Mouse (Mus musculus): Measurements from ENCODE around the gene Ciao2a. TPM values are rescaled to one million over a fixed set of nuclear protein-coding genes. Genes with fewer than 3 reads are reported as not detected.

The Ciao2a gene
- polyA plus RNA-seq, 1 experiment, result 29.0 TPM

DNA sequence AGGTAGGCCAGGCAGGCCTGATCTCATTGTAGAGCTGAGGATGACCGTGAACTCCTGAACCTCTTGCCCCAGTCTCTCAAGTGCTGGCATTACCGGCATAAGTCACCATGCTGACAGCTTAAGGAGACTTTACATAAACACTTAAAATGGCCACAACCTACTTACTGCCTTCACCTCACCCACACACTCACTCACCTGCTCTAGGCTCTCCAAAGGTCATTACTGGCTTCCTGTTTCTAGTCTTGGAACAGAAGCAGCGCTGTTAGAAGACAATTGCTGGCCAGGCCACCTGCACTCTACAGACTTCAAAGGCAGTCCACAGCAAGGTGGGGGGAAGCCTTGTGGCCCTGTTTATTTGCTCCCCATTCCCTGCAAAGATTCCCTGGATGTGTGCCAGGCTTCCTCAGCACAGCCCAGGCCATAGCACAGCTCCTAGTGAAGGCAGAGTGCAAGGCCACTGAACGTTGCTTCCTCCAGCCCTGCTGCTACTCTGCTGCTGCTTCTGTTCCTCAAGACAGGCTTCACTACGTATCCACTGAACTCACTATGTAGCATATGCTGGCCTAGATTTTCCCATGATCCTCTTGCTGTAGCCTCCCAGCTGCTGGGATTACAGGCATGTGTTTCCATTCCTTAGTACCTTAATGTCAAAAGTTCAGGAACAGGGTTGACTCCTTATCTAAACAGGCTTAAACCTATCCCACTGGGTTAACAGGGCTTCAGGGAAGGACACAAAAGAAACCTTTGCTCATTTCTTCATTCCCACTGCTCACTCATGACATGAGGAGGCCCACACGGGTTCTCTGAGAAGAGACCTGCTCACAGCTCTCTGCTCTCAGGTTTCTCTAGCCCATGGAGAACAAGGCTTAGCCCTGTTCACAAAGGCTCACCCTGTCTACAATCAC is 34.8 kb upstream of the Ciao2a start:
- H3K4me3 ChIP-seq (ENCODE audit: insufficient read depth, low read length), result no peak overlapping the region
- TF ChIP-seq POLR2A (IDR thresholded peaks at IDR 0.05; ENCODE audit: extremely low read depth, insufficient read depth, low read length) (no peak), CTCF (IDR thresholded peaks at IDR 0.05; ENCODE audit: extremely low read depth, insufficient read depth, low read length) (no peak)
- H3K4me1 ChIP-seq (ENCODE audit: control insufficient read depth, insufficient read depth, low read length), result peaks cover 2% of the 10 kb centered on the region; the same call in 1 of the 2 replicates
- H3K27ac ChIP-seq (ENCODE audit: insufficient read depth, low read length), result no peak overlapping the region

DNA sequence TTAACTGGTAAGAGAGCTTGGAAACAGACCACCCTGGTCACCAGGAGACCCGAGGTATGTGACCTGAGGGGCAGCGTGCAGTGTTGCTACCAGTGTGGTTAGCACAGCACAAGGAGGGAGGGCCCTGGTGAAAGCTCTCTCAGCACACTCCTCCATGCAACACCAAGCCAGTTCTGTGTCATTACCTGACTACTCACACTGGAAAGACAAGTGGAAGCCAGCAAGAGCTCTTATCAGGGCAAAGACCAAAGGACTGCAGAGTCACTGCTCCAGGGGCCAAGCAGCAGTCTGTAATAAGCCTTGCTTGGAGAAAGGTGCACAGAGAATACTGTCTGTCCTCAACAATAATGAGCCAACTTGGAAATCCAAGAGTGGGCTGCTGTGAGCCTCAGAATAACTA is 33.7 kb upstream of the Ciao2a start:
- Histone ChIP-seq H3K27ac (ENCODE audit: insufficient read depth, low read length) (no peak overlapping the region), H3K4me3 (ENCODE audit: insufficient read depth, low read length) (no peak overlapping the region), H3K4me1 (ENCODE audit: control insufficient read depth, insufficient read depth, low read length) (peaks cover 2% of the 10 kb centered on the region; the same call in 1 of the 2 replicates)
- TF ChIP-seq POLR2A (IDR thresholded peaks at IDR 0.05; ENCODE audit: extremely low read depth, insufficient read depth, low read length), result no peak
- no peak for TF ChIP-seq CTCF (IDR thresholded peaks at IDR 0.05; ENCODE audit: extremely low read depth, insufficient read depth, low read length)

DNA sequence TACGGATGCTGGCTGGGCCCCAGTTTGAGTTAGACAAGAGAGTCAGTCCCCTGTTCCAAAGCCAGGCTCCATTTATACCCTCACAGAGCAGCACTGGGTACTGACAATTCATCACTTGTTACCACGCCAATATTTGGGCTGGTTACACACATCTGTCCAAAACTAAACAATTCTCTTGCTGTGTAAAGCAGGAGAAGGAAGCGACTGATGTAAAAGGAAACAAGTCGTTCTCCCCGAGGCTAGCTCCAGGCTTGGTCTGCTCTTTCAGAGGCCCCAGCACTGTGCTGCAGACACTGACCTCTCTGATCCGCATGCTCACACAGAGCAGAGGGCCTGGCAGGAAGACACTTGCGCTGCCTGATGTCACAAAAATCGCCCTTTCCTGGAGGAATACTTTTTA is 24.8 kb upstream of the Ciao2a start:
- Histone ChIP-seq H3K4me1 (ENCODE audit: control insufficient read depth, insufficient read depth, low read length) (peaks cover 3% of the 10 kb centered on the region; the same call in 1 of the 2 replicates), H3K27ac (ENCODE audit: insufficient read depth, low read length) (peak overlapping the region; percentile 64; the same call in 1 of the 2 replicates), H3K4me3 (ENCODE audit: insufficient read depth, low read length) (no peak overlapping the region)
- TF ChIP-seq POLR2A (IDR thresholded peaks at IDR 0.05; ENCODE audit: extremely low read depth, insufficient read depth, low read length) (no peak), CTCF (IDR thresholded peaks at IDR 0.05; ENCODE audit: extremely low read depth, insufficient read depth, low read length) (no peak)

DNA sequence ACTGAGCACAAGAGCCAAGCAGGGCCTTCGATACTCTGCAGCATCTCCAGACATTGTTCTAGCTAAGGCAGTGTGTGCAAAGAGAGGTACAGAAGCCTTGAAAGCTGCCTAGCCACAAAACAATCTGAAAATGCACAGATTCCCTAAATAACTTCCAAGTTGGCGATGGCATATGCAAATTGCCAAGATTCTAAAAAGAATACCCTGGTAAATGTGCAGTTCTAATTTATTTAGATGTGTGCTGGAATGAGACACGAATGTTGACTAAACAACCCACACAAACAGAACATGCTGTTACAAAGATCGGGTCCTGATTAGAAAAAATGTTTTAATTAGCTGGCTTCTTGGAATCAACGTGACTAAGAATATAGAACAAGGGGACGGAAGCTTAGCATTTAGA is 23.7 kb upstream of the Ciao2a start:
- H3K27ac ChIP-seq (ENCODE audit: insufficient read depth, low read length), result no peak overlapping the region
- no peak overlapping the region for H3K4me3 ChIP-seq (ENCODE audit: insufficient read depth, low read length)
- peaks cover 3% of the 10 kb centered on the region; the same call in 1 of the 2 replicates for H3K4me1 ChIP-seq (ENCODE audit: control insufficient read depth, insufficient read depth, low read length)
- TF ChIP-seq CTCF (IDR thresholded peaks at IDR 0.05; ENCODE audit: extremely low read depth, insufficient read depth, low read length) (no peak), POLR2A (IDR thresholded peaks at IDR 0.05; ENCODE audit: extremely low read depth, insufficient read depth, low read length) (no peak)

DNA sequence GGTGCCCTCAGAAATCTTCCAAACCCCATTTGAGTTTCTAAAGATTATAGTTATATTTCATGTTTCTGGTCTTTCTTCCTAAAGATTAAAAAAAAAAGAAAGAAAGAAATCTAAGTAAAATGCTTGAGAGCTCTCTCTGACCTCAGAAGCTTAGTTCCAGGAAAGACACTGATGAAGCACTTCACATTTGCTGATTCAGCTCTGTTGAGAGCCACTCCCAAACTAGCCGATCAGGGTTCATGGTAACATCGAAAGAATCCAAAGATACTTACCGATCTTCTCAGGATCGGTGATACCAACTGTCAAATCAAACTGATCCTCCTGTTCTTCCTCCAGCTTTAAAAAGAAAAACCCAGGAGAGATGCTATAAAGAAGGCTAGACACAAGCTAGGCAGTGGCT is 21.8 kb upstream of the Ciao2a start:
- no peak overlapping the region for H3K4me3 ChIP-seq (ENCODE audit: insufficient read depth, low read length)
- H3K4me1 ChIP-seq (ENCODE audit: control insufficient read depth, insufficient read depth, low read length), result peaks cover 1% of the 10 kb centered on the region; the same call in 1 of the 2 replicates
- TF ChIP-seq POLR2A (IDR thresholded peaks at IDR 0.05; ENCODE audit: extremely low read depth, insufficient read depth, low read length) (no peak), CTCF (IDR thresholded peaks at IDR 0.05; ENCODE audit: extremely low read depth, insufficient read depth, low read length) (no peak)
- no peak overlapping the region for H3K27ac ChIP-seq (ENCODE audit: insufficient read depth, low read length)

DNA sequence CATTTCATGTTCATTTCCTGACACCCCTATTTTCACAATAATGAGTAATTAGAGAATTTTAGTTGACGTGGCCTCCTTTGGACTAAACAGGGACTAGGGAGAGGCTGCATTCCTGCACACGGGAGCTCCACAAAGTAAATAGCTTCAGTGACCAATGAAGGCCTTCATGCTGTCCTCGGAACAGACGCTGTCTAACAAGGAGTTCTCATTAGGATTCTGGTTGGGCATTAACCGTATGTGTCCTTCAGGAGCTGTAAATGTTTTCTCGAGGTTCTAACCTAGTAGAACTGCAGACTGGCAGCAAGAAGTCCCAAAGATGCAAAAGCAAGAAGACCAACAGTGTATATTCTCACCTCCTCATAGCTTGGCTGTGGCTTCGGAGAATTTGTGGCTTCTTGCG is 21.2 kb upstream of the Ciao2a start:
- TF ChIP-seq CTCF (IDR thresholded peaks at IDR 0.05; ENCODE audit: extremely low read depth, insufficient read depth, low read length) (no peak), POLR2A (IDR thresholded peaks at IDR 0.05; ENCODE audit: extremely low read depth, insufficient read depth, low read length) (no peak)
- no peak overlapping the region for H3K27ac ChIP-seq (ENCODE audit: insufficient read depth, low read length)

DNA sequence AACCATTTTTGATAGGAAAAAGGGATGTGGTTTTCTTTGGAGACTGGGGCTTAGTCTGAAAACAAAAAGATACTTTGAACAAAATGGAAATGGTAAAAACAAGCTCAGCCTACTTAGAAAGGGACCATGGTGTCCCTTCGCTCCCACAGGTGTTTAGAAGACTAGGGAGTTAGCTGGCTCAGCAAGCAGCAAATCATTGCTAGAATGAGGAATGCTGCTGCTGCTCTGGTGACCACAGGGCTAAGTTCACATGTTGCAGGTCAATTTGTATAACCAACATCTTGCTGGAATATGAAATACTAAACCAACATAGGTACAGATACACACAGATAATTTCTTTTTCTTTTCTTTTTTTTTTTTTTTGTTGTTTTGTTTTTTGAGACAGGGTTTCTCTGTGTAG is 16.8 kb upstream of the Ciao2a start:
- TF ChIP-seq CTCF (IDR thresholded peaks at IDR 0.05; ENCODE audit: extremely low read depth, insufficient read depth, low read length), result no peak
- no peak for TF ChIP-seq POLR2A (IDR thresholded peaks at IDR 0.05; ENCODE audit: extremely low read depth, insufficient read depth, low read length)
- H3K4me1 ChIP-seq (ENCODE audit: control insufficient read depth, insufficient read depth, low read length), result 0 out of 2 replicates have a peak, but pooled peaks cover 2% of the 10 kb centered on the region
- H3K4me3 ChIP-seq (ENCODE audit: insufficient read depth, low read length), result no peak overlapping the region
- H3K27ac ChIP-seq (ENCODE audit: insufficient read depth, low read length), result no peak overlapping the region

More for the DNA sequence above, 21.2 kb upstream of the Ciao2a start:
- Histone ChIP-seq H3K4me3 (ENCODE audit: insufficient read depth, low read length) (no peak overlapping the region), H3K4me1 (ENCODE audit: control insufficient read depth, insufficient read depth, low read length) (peaks cover 1% of the 10 kb centered on the region; the same call in 1 of the 2 replicates)

DNA sequence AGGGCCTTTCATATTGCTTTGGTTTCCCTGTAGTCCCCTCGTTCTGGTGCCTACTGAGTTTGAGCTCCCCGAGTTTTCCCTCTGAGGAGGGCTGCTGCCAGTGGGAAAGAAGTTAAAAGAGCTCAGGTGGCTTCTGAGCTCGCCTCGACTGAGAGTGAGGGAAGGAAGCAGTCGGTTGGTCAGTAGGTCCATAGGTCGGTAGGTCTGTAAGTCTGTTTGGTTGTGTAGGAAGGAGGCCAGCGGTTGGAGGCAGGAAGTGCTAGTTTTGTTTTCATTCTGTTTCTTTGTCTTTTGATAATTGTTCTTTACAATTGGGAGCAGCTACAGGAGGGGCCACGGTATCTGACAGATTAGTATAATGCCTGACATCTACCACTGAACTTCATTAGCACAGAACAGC is 16.3 kb upstream of the Ciao2a start:
- H3K4me1 ChIP-seq (ENCODE audit: control insufficient read depth, insufficient read depth, low read length), result 0 out of 2 replicates have a peak, but pooled peaks cover 2% of the 10 kb centered on the region
- H3K27ac ChIP-seq (ENCODE audit: insufficient read depth, low read length), result no peak overlapping the region
- H3K4me3 ChIP-seq (ENCODE audit: insufficient read depth, low read length), result no peak overlapping the region
- TF ChIP-seq CTCF (IDR thresholded peaks at IDR 0.05; ENCODE audit: extremely low read depth, insufficient read depth, low read length) (no peak), POLR2A (IDR thresholded peaks at IDR 0.05; ENCODE audit: extremely low read depth, insufficient read depth, low read length) (no peak)

DNA sequence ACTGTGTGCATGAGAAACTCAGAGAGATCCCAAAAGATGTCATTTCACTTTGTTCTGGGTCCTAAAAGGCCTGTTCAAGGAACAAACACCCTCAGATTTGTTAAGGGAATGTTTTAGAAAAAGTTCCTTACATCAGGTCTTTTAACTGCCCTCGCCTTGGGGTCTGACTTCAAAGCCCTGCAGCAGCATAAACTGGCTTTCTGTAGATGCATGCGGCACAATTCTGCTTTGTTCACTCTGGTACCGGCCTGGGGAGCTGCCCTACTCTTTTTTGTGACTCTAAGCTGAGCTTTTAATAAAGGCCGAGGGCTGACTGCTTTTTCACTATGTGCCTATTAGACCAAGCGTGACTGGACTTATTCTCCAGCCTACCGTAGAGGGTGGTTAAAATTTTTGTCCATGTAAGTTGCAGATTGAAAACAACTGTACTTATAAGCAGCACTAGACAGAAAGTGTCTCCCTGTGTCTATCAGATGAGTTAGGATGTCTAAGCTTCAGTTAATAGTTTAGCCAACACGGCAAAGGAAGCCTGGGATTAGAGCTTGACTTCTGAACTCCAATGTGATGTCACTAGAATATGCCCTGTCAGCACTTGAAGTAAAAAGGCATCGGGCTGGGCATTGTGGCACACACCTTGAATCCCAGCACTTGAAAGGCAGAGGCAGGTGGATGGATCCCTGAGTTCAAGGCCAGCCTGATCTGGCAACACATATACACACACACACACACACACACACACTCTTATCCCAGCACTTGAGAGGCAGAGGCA is 15.6 kb upstream of the Ciao2a start:
- TF ChIP-seq CTCF (IDR thresholded peaks at IDR 0.05; ENCODE audit: extremely low read depth, insufficient read depth, low read length), result no peak
- TF ChIP-seq POLR2A (IDR thresholded peaks at IDR 0.05; ENCODE audit: extremely low read depth, insufficient read depth, low read length), result no peak
- Histone ChIP-seq H3K27ac (ENCODE audit: insufficient read depth, low read length) (peak overlapping the region; percentile 53; the same call in 1 of the 2 replicates), H3K4me3 (ENCODE audit: insufficient read depth, low read length) (no peak overlapping the region), H3K4me1 (ENCODE audit: control insufficient read depth, insufficient read depth, low read length) (0 out of 2 replicates have a peak, but pooled peaks cover 2% of the 10 kb centered on the region)

Measured in cortical plate, adult 2 months (tissue).